27 mouse cellular contexts compared by ENCODE assay signal in genomic region chr10:125035631-125036030, GRCm38 (mm10).
"Had no signal": no experiment of that assay in that cellular context is flagged by ENCODE, and none has a peak within 500 bp of the region (broad histone marks: within the 10 kb centered on the region; RNA-seq: fewer than 3 reads in every experiment).

No protein-coding gene starts in this region.

- DNase-seq: cerebellum, adult 2 months; cerebellum, adult 8-10 months; cerebellum, adult 9-10 months; cerebellum, adult 9-11 months; cerebellum, postnatal 10 days; cerebellum, postnatal 14 days; cerebellum, postnatal 25 days; cerebellum, postnatal 36 days; embryo, embryonic 11 days; forebrain, postnatal 0 days; gastrocnemius, adult 2 months; gastrocnemius, postnatal 10 days; gastrocnemius, postnatal 14 days; gastrocnemius, postnatal 25 days; gastrocnemius, postnatal 36 days; heart, adult 18-20 months had no signal

- H3K9me3 ChIP-seq: embryonic facial prominence, embryonic 10.5 days; embryonic facial prominence, embryonic 12.5 days; embryonic facial prominence, embryonic 13.5 days; embryonic facial prominence, embryonic 15.5 days; forebrain, embryonic 10.5 days; forebrain, embryonic 12.5 days; forebrain, embryonic 13.5 days; forebrain, embryonic 15.5 days had no signal

- H3K4me3 ChIP-seq: embryonic facial prominence, embryonic 10.5 days; embryonic facial prominence, embryonic 12.5 days; embryonic facial prominence, embryonic 13.5 days; embryonic facial prominence, embryonic 15.5 days; erythroblast, embryonic 14.5 days; forebrain, embryonic 10.5 days; forebrain, embryonic 12.5 days; forebrain, embryonic 13.5 days; forebrain, embryonic 15.5 days; gastrocnemius, adult 2 months had no signal

- H3K36me3 ChIP-seq: embryonic facial prominence, embryonic 10.5 days; embryonic facial prominence, embryonic 12.5 days; embryonic facial prominence, embryonic 13.5 days; embryonic facial prominence, embryonic 15.5 days; forebrain, embryonic 10.5 days; forebrain, embryonic 12.5 days; forebrain, embryonic 15.5 days had no signal

- H3K27ac ChIP-seq: embryonic facial prominence, embryonic 10.5 days; embryonic facial prominence, embryonic 12.5 days; embryonic facial prominence, embryonic 13.5 days; embryonic facial prominence, embryonic 15.5 days; forebrain, embryonic 10.5 days; forebrain, embryonic 12.5 days; forebrain, embryonic 13.5 days; forebrain, embryonic 15.5 days; gastrocnemius, adult 2 months had no signal

- ATAC-seq: forebrain, embryonic 13.5 days; forebrain, embryonic 14.5 days; forebrain, embryonic 15.5 days; forebrain, embryonic 16.5 days; forebrain, postnatal 0 days had no signal

- H3K4me2 ChIP-seq: embryonic facial prominence, embryonic 12.5 days; embryonic facial prominence, embryonic 13.5 days; embryonic facial prominence, embryonic 15.5 days; forebrain, embryonic 12.5 days; forebrain, embryonic 13.5 days; forebrain, embryonic 15.5 days had no signal

- H3K4me1 ChIP-seq: embryonic facial prominence, embryonic 10.5 days; embryonic facial prominence, embryonic 12.5 days; embryonic facial prominence, embryonic 13.5 days; embryonic facial prominence, embryonic 15.5 days; forebrain, embryonic 10.5 days; forebrain, embryonic 12.5 days; forebrain, embryonic 13.5 days; forebrain, embryonic 15.5 days had no signal

- H3K9ac ChIP-seq: embryonic facial prominence, embryonic 12.5 days; embryonic facial prominence, embryonic 13.5 days; embryonic facial prominence, embryonic 15.5 days; forebrain, embryonic 12.5 days; forebrain, embryonic 13.5 days; forebrain, embryonic 15.5 days; forebrain, postnatal 0 days had no signal

- H3K27me3 ChIP-seq: embryonic facial prominence, embryonic 12.5 days; embryonic facial prominence, embryonic 13.5 days; embryonic facial prominence, embryonic 15.5 days; forebrain, embryonic 12.5 days; forebrain, embryonic 13.5 days; forebrain, embryonic 15.5 days had no signal
